Mouse (Mus musculus) ES-Bruce4 (cell line): ENCODE measurements at regions not wholly inside any gene's neighbourhood (a gene's known extent, or its start where the extent isn't known, plus 50 kb on each side); places are given as distances from the start of the nearest gene placed in this dataset.

ENCODE experiments used
- CTCF ChIP-seq: IDR thresholded peaks from one replicate; pipeline ENCODE4 v1.8.1; 2011; ENCODE audit warnings: low read depth, low read length
- EP300 ChIP-seq: IDR thresholded peaks from 2 replicates; pipeline ENCODE4 v1.6.1; 2011; ENCODE audit warnings: low read depth, low read length; ENCODE audit not compliant: insufficient read depth
- POLR2A ChIP-seq: IDR thresholded peaks from one replicate; pipeline ENCODE4 v1.8.1; 2011; ENCODE audit warnings: low read length; ENCODE audit not compliant: insufficient read depth

GRCm38 (mm10) chr2:63668784-63669183 lies 429.1 kb downstream of the Fign start:
- TF ChIP-seq POLR2A, result no peak
- TF ChIP-seq CTCF, result no peak
- no peak for TF ChIP-seq EP300
